Mouse (Mus musculus) gastrocnemius, postnatal 14 days (tissue): Measurements from ENCODE around the gene Sun1. TPM values are rescaled to one million over a fixed set of nuclear protein-coding genes. Genes with fewer than 3 reads are reported as not detected.

Source experiments
- DNase-seq: peaks from one replicate; pipeline ENCODE4 v3.0.0; 2021; ENCODE audit warnings: mixed read lengths
- intact Hi-C: fragments of 180-260 bp; cut with DNase I; formaldehyde crosslinking; loops from one replicate; pipeline ENCODE4 v1.15.1; 2025; ENCODE audit warnings: low total_unique reads
- long read RNA-seq, 2 experiments: library from polyadenylated mRNA; stranded (forward); transcript quantifications; one replicate each; pipeline ENCODE4 v2.0.0; 2021
- total RNA-seq, 2 experiments: library from RNA; stranded (reverse); gene quantifications; 2 replicates each; pipeline ENCODE4 v1.2.3; 2021

Gene Sun1
- 10 to 100 TPM; 31.0 to 33.2 TPM for total RNA-seq
- long read RNA-seq, experiment 1, full-length matches to known transcripts: 23 of 60 reads
- long read RNA-seq, experiment 1, partial matches to known transcripts: 7 of 60 reads
- long read RNA-seq, experiment 1, other reads (novel, unspliced or antisense): 30 of 60 reads
- long read RNA-seq, experiment 2, full-length matches to known transcripts: 39 of 80 reads
- long read RNA-seq, experiment 2, partial matches to known transcripts: 8 of 80 reads
- long read RNA-seq, experiment 2, other reads (novel, unspliced or antisense): 33 of 80 reads

GRCm38 (mm10) chr5:139199995-139200769 lies at the start of gene Sun1:
Gene Sun1 (plus strand): TSS chr5:139200637.
- intact Hi-C loops: no loop called here
- peak; percentile 98 for DNase-seq

GRCm38 (mm10) chr5:139160899-139161298 lies 39.5 kb upstream of the Sun1 start:
- DNase-seq: no peak
- intact Hi-C loops: no loop called here

GRCm38 (mm10) chr5:139161632-139162031 lies 38.8 kb upstream of the Sun1 start:
- DNase-seq: no peak
- intact Hi-C loops: no loop called here

- intact Hi-C loops: no loop called here
- DNase-seq: no peak
Measured at GRCm38 (mm10) chr5:139166781-139167361, 33.6 kb upstream of the Sun1 start.

- no peak for DNase-seq
- intact Hi-C loops: no loop called here
Measured at GRCm38 (mm10) chr5:139167548-139167947, 32.9 kb upstream of the Sun1 start.

GRCm38 (mm10) chr5:139171929-139172328 lies 28.5 kb upstream of the Sun1 start:
- DNase-seq: no peak
- intact Hi-C loops: no loop called here

GRCm38 (mm10) chr5:139174141-139174540 lies 26.3 kb upstream of the Sun1 start:
- intact Hi-C loops: no loop called here
- DNase-seq: no peak

GRCm38 (mm10) chr5:139174556-139175547 lies 25.6 kb upstream of the Sun1 start:
- peak; percentile 42 for DNase-seq
- intact Hi-C loops: loop anchor here (5.0 kb wide), 1 partner anchor 88 kb away; no protein-coding TSS in a partner anchor

GRCm38 (mm10) chr5:139178895-139179631 lies 21.4 kb upstream of the Sun1 start:
- DNase-seq: peak; percentile 75
- intact Hi-C loops: loop anchor here (2.0 to 5.0 kb wide), 2 partner anchors 92 to 330 kb away; no protein-coding TSS in a partner anchor

- DNase-seq: no peak
- intact Hi-C loops: loop anchor here (5.0 kb wide), 1 partner anchor 106 kb away; no protein-coding TSS in a partner anchor
Measured at GRCm38 (mm10) chr5:139183131-139183530, 17.3 kb upstream of the Sun1 start.

GRCm38 (mm10) chr5:139183601-139184000 lies 16.8 kb upstream of the Sun1 start:
- no peak for DNase-seq
- intact Hi-C loops: loop anchor here (5.0 kb wide), 1 partner anchor 106 kb away; no protein-coding TSS in a partner anchor

- DNase-seq: no peak
- intact Hi-C loops: loop anchor here (5.0 kb wide), 1 partner anchor 108 kb away; no protein-coding TSS in a partner anchor
Measured at GRCm38 (mm10) chr5:139184897-139185296, 15.5 kb upstream of the Sun1 start.

- no peak for DNase-seq
- intact Hi-C loops: no loop called here
Measured at GRCm38 (mm10) chr5:139189726-139190125, 10.7 kb upstream of the Sun1 start.

GRCm38 (mm10) chr5:139190958-139191357 lies 9.5 kb upstream of the Sun1 start:
- no peak for DNase-seq
- intact Hi-C loops: no loop called here

- no peak for DNase-seq
- intact Hi-C loops: no loop called here
Measured at GRCm38 (mm10) chr5:139198779-139199178, 1.7 kb upstream of the Sun1 start.

- no peak for DNase-seq
- intact Hi-C loops: no loop called here
Measured at GRCm38 (mm10) chr5:139199636-139199994, 822 bp upstream of the Sun1 start.

- no peak for DNase-seq
- intact Hi-C loops: no loop called here
Measured at GRCm38 (mm10) chr5:139200770-139201569, 533 bp downstream of the Sun1 start.

GRCm38 (mm10) chr5:139202127-139202526 lies 1.7 kb downstream of the Sun1 start:
- intact Hi-C loops: no loop called here
- no peak for DNase-seq
